Mouse (Mus musculus): ENCODE results near the gene Mettl7a3. TPM values are rescaled to one million over a fixed set of nuclear protein-coding genes. Genes with fewer than 3 reads are reported as not detected.
"Not testable (repeated sequence)": the region's sequence is repeated elsewhere in the genome, so short reads cannot be mapped to it uniquely, and the experiment has no call there.

Mettl7a3 gene
- polyA plus RNA-seq, 1 experiment from 2014 or later, result 0.25 TPM

DNA sequence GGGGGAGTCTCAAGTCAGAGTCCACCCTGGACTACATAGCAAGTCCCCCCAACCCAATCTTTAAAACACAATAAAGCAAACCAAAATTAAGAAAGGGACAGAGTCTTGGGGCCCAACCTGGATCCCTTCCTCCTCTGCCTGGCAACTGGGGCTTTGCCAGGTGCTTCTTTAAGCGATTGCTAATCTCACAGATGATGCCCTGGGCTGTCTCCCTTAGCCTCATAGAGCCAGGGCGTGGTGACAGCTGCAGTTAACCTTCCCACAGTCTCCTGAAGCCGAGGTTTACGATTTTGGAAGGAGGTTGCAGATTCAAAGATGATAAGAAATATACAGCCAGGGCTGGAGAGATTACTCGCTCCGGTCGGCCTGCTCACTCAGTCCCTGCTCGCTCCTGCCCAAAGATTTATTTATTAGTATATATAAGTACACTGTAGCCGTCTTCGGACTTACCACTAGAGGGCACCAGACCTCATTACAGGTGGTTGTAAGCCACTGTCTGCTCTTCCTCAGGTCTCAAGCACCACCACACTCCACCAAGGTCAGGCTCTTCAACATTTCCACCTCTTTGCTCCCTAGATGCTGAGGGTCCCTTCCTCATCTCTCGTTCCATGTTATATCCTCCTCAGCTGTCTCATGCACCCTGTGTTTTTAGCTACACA lies 27.2 kb upstream of the Mettl7a3 start:
- H3K4me1 ChIP-seq (replicated peaks); ATAC-seq (ENCODE audit: insufficient number of reproducible peaks, insufficient read depth, low FRiP score, low TSS enrichment, low read depth); H3K9me3 ChIP-seq; H3K36me3 ChIP-seq; H3K27me3 ChIP-seq; H3K9ac ChIP-seq (replicated peaks); H3K4me2 ChIP-seq; H3K27ac ChIP-seq; H3K4me3 ChIP-seq (replicated peaks): not testable (repeated sequence)
- 43% methylated on average over 11 of the region's 11 CpGs for WGBS

DNA sequence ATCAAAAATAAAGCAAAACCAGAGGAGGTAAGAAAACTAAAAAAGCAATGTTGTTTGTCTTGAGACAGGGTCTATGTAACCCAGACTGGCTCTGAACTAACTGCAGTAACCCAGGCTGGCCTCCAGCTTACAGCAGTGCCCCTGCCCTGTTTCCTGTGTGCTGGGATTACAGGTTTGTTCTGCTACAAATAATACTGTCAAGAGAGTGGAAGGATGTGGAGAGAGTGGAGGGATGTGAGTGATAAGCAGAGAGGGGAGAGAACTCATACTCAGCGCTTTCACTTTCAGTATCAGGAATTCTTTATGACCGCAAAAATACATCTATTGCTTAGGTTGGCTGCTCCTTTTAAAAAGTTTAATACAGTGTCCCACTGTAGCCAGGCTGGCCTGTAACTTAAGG lies 22.4 kb upstream of the Mettl7a3 start:
- Histone ChIP-seq H3K9me3 (no peaks in the 10 kb centered on the region), H3K4me3 (replicated peaks) (no peak overlapping the region), H3K4me2 (no peak overlapping the region), H3K4me1 (replicated peaks) (no peaks in the 10 kb centered on the region), H3K27me3 (no peaks in the 10 kb centered on the region), H3K9ac (replicated peaks) (no peak overlapping the region), H3K36me3 (peaks cover 8% of the 10 kb centered on the region; the same call in 1 of the 2 replicates), H3K27ac (no peak overlapping the region)
- 80% methylated on average over 2 of the region's 2 CpGs for WGBS
- ATAC-seq (ENCODE audit: insufficient number of reproducible peaks, insufficient read depth, low FRiP score, low TSS enrichment, low read depth), result no peak

- Histone ChIP-seq H3K4me1 (replicated peaks) (no peaks in the 10 kb centered on the region), H3K27me3 (no peaks in the 10 kb centered on the region), H3K27ac (no peak overlapping the region), H3K36me3 (peaks cover 8% of the 10 kb centered on the region; the same call in 1 of the 2 replicates), H3K4me3 (replicated peaks) (no peak overlapping the region), H3K9ac (replicated peaks) (no peak overlapping the region), H3K4me2 (no peak overlapping the region), H3K9me3 (no peaks in the 10 kb centered on the region)
- WGBS, result 93% methylated on average over 5 of the region's 5 CpGs
- ATAC-seq (ENCODE audit: insufficient number of reproducible peaks, insufficient read depth, low FRiP score, low TSS enrichment, low read depth), result no peak
Measured at GRCm38 (mm10) chr15:100314448-100315145, 20.1 kb upstream of the Mettl7a3 start.

DNA sequence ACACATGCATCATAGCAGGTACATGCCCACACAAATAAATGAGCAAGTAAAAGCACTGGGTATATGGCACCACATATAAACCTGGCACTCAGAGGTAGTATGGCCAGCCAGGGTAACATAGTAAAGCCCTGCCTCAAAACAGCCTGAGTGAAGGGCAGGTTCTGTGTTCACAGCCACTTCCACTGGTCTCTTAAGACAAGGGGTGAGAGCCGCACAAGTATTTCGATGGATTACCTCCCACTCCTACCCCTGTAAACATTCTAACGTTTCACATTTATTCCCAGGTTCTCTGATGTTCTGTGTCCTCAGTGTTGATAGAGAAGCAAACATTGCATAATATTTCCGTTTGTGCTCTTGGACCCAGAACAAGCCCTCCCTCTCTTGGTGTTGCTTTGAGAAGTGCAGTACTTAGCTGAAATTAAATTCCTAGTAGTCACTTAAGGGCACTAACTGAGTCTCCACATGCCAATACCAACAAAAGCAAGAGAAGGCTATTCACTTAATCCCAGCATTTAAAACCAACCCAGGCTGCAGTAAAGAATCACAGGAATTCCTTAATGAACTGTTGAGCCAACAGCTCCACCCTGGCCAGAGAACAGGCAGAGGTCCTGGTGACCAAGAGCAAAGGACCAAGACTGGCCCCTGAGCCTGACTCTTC lies 16.6 kb upstream of the Mettl7a3 start:
- 66% methylated on average over 4 of the region's 4 CpGs for WGBS
- not testable (repeated sequence) for ATAC-seq (ENCODE audit: insufficient number of reproducible peaks, insufficient read depth, low FRiP score, low TSS enrichment, low read depth); H3K9me3 ChIP-seq

GRCm38 (mm10) chr15:100319884-100320283 lies 14.8 kb upstream of the Mettl7a3 start:
- no peak overlapping the region for H3K9ac ChIP-seq (replicated peaks)
- 0 out of 2 replicates have a peak, but pooled peaks cover 6% of the 10 kb centered on the region for H3K4me1 ChIP-seq (replicated peaks)
- no peak for ATAC-seq (ENCODE audit: insufficient number of reproducible peaks, insufficient read depth, low FRiP score, low TSS enrichment, low read depth)
- 93% methylated on average over 1 of the region's 1 CpGs for WGBS
- H3K9me3 ChIP-seq, result no peaks in the 10 kb centered on the region
- no peak overlapping the region for H3K4me3 ChIP-seq (replicated peaks)
- H3K27me3 ChIP-seq, result no peaks in the 10 kb centered on the region
- H3K36me3 ChIP-seq, result peaks cover 1% of the 10 kb centered on the region; the same call in 1 of the 2 replicates
- no peak overlapping the region for H3K4me2 ChIP-seq
- H3K27ac ChIP-seq, result no peak overlapping the region

More for the DNA sequence above, 16.6 kb upstream of the Mettl7a3 start:
- H3K4me2 ChIP-seq; H3K4me1 ChIP-seq (replicated peaks); H3K36me3 ChIP-seq; H3K27ac ChIP-seq; H3K4me3 ChIP-seq (replicated peaks); H3K27me3 ChIP-seq; H3K9ac ChIP-seq (replicated peaks): not testable (repeated sequence)

GRCm38 (mm10) chr15:100320295-100320905 lies 14.3 kb upstream of the Mettl7a3 start:
- Histone ChIP-seq H3K36me3 (no peaks in the 10 kb centered on the region), H3K27me3 (no peaks in the 10 kb centered on the region), H3K4me1 (replicated peaks) (0 out of 2 replicates have a peak, but pooled peaks cover 6% of the 10 kb centered on the region), H3K9ac (replicated peaks) (no peak overlapping the region), H3K9me3 (no peaks in the 10 kb centered on the region), H3K4me2 (no peak overlapping the region), H3K4me3 (replicated peaks) (no peak overlapping the region), H3K27ac (no peak overlapping the region)
- WGBS, result 56% methylated on average over 9 of the region's 9 CpGs
- ATAC-seq (ENCODE audit: insufficient number of reproducible peaks, insufficient read depth, low FRiP score, low TSS enrichment, low read depth), result no peak

DNA sequence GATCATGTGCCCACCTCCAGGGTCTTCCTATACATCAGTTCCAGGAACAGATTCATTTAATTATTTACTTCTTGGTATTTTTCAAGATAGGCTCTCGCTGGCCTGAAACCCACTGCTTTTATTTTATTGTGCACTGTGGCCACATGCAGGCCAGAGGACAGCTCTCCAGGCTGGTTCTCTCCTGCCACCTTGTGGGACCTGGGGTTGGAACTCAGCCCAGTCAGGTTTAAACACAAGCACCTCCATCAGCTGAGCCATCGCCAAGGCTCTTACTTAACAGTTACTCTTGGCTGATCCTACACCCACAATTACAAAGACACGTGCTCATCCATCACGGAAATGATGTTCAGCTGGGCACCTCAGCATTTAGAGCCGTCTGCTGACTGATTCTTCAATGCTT lies 13.6 kb upstream of the Mettl7a3 start:
- Histone ChIP-seq H3K27ac (no peak overlapping the region), H3K27me3 (no peaks in the 10 kb centered on the region), H3K9ac (replicated peaks) (no peak overlapping the region), H3K9me3 (no peaks in the 10 kb centered on the region), H3K36me3 (no peaks in the 10 kb centered on the region), H3K4me1 (replicated peaks) (0 out of 2 replicates have a peak, but pooled peaks cover 6% of the 10 kb centered on the region), H3K4me3 (replicated peaks) (no peak overlapping the region), H3K4me2 (no peak overlapping the region)
- 52% methylated on average over 5 of the region's 5 CpGs for WGBS
- ATAC-seq (ENCODE audit: insufficient number of reproducible peaks, insufficient read depth, low FRiP score, low TSS enrichment, low read depth), result no peak

DNA sequence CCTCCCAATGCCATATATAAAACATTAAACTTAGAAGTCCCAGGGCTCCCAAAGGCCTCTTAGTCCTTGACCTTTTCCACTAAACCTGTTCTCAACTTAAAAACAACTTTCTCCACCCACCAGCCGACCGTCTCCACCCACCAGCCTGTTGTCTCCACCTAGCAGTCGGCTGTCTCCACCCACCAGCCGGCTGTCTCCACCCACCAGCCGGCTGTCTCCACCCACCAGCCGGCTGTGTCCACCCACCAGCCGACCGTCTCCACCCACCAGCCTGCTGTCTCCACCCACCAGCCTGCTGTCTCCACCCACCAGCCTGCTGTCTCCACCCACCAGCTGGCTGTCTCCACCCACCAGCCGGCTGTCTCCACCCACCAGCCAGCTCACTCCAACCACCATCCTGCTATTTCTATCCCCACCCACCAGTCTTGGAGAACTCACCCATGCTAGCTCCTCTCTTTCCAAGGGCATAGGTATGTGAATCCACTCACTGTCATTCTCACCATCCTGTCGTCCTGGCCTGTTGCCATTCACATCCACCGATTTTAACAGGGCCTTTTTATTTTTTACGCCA lies 10.6 kb upstream of the Mettl7a3 start:
- ATAC-seq (ENCODE audit: insufficient number of reproducible peaks, insufficient read depth, low FRiP score, low TSS enrichment, low read depth), result no peak
- Histone ChIP-seq H3K9me3 (no peaks in the 10 kb centered on the region), H3K4me1 (replicated peaks) (0 out of 2 replicates have a peak, but pooled peaks cover 6% of the 10 kb centered on the region), H3K27ac (no peak overlapping the region), H3K4me2 (no peak overlapping the region), H3K9ac (replicated peaks) (no peak overlapping the region), H3K27me3 (no peaks in the 10 kb centered on the region), H3K36me3 (no peaks in the 10 kb centered on the region), H3K4me3 (replicated peaks) (no peak overlapping the region)
- WGBS, result 70% methylated on average over 12 of the region's 12 CpGs

DNA sequence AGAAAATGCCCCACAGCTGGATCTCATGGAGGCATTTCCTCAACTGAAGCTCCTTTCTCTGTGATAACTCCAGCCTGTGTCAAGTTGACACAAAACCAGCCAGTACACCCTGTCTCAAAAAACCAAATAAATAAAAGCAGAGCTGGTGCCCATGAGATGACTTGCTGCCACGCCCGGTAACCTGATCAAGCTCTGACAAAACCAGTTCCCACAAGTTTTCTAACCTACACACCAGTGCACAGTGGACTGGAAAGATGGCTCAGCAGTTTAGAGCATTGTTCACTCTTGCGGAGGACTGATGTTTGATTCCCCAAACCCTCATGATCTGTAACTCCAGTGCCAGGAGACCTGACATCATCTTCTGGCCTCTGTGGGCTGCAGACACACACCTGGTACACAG lies 9.5 kb upstream of the Mettl7a3 start:
- no peak overlapping the region for H3K4me2 ChIP-seq
- no peaks in the 10 kb centered on the region for H3K36me3 ChIP-seq
- no peaks in the 10 kb centered on the region for H3K9me3 ChIP-seq
- H3K9ac ChIP-seq (replicated peaks), result no peak overlapping the region
- H3K27ac ChIP-seq, result no peak overlapping the region
- H3K4me1 ChIP-seq (replicated peaks), result 0 out of 2 replicates have a peak, but pooled peaks cover 2% of the 10 kb centered on the region
- ATAC-seq (ENCODE audit: insufficient number of reproducible peaks, insufficient read depth, low FRiP score, low TSS enrichment, low read depth), result no peak
- 91% methylated on average over 3 of the region's 3 CpGs for WGBS
- H3K27me3 ChIP-seq, result no peaks in the 10 kb centered on the region
- H3K4me3 ChIP-seq (replicated peaks), result no peak overlapping the region

DNA sequence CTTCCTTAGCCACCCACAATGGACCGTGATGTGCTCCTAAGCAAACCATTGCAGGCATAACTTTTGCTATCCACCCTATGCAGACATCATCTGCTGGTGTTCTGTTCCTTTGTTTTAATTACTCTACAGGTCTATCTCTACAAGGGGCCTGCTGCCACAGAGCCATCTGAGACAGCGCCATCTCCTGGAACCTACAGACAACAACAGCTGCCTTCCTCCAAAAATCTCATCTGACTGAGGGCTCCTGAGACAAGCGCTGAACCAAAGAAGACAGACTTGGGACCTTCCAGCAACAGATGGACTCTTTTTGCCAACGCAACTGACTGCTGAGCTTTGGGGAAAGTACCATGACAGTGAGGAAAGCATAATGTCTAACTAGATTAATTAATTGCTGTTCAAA lies 6.6 kb upstream of the Mettl7a3 start:
- H3K4me1 ChIP-seq (replicated peaks); H3K4me3 ChIP-seq (replicated peaks); H3K9me3 ChIP-seq; ATAC-seq (ENCODE audit: insufficient number of reproducible peaks, insufficient read depth, low FRiP score, low TSS enrichment, low read depth); H3K36me3 ChIP-seq; H3K27me3 ChIP-seq; H3K4me2 ChIP-seq; H3K27ac ChIP-seq; H3K9ac ChIP-seq (replicated peaks): not testable (repeated sequence)
- 68% methylated on average over 4 of the region's 4 CpGs for WGBS

DNA sequence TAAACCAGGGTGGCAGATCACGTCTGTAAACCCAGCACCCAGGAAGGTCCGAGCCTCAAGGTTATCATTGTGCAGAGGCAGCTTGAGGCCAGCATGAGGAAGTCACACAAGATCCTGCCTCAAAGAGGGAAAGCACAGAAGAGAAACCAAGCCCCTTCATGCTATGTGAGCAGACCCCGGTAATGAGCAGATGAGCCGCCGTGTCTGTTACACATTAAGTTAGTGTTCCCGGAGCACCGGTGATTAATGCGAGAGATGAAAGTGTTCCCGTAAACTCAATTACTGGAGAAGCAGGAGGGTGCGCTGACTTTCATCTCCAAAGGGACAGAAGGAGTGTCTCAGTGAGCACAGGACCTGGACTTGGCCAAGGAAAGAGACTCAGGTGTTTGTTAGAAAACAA lies 5.4 kb upstream of the Mettl7a3 start:
- H3K4me3 ChIP-seq (replicated peaks); H3K4me1 ChIP-seq (replicated peaks); H3K27me3 ChIP-seq; H3K9ac ChIP-seq (replicated peaks); H3K4me2 ChIP-seq; H3K9me3 ChIP-seq; H3K36me3 ChIP-seq; ATAC-seq (ENCODE audit: insufficient number of reproducible peaks, insufficient read depth, low FRiP score, low TSS enrichment, low read depth); H3K27ac ChIP-seq: not testable (repeated sequence)
- WGBS, result 12% methylated on average over 10 of the region's 10 CpGs

Measured in limb, embryonic 12.5 days (tissue).